Mouse (Mus musculus): Measurements from ENCODE around the gene Csf1. TPM values are rescaled to one million over a fixed set of nuclear protein-coding genes. Genes with fewer than 3 reads are reported as not detected.
A peak's percentile ranks its signal among the peaks of the same experiment; 100 is the strongest.

The Csf1 gene
- polyA plus RNA-seq, 1 experiment from 2014 or later, result 6.0 TPM

DNA sequence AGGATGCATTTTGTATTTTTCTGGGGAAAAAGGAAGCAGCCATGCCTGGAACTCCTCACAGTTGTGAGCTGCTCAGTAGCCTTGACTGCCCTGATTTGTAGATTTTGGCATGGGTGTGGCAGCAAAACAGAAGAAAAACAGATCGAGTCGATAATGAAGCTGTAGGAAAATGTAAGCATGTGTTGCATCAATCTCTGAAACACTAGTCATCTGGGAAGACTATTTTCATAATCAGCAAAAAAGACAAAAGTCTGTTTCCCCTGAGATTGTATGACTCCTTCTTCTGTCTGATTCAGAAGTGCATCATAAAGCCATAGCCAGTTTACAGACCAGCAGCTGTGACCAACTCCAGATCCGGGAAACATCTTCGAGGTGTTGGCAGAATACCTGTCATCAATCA is 53.0 kb downstream of the Csf1 start:
- no peak overlapping the region for H3K27ac ChIP-seq (ENCODE audit: low read depth, low read length)
- H3K9me3 ChIP-seq (ENCODE audit: control insufficient read depth, low read length), result no peaks in the 10 kb centered on the region
- no peak overlapping the region for H3K4me2 ChIP-seq (ENCODE audit: low read depth, low read length, severe bottlenecking)
- H3K36me3 ChIP-seq (ENCODE audit: control insufficient read depth, insufficient read depth, low read length), result no peaks in the 10 kb centered on the region
- DNase-seq (ENCODE audit: low spot score) (no peak), ATAC-seq (replicated peaks; ENCODE audit: low FRiP score) (no peak)
- no peaks in the 10 kb centered on the region for H3K27me3 ChIP-seq (ENCODE audit: control insufficient read depth, insufficient read depth, low read length)
- no peak overlapping the region for H3K4me3 ChIP-seq (ENCODE audit: low read depth, low read length)
- no peak overlapping the region for H3K9ac ChIP-seq (ENCODE audit: low read length)
- H3K4me1 ChIP-seq (replicated peaks; ENCODE audit: control insufficient read depth, insufficient read depth, low read length), result no peaks in the 10 kb centered on the region
- 94% methylated on average over 4 of the region's 4 CpGs for WGBS

- no peak overlapping the region for H3K4me2 ChIP-seq (ENCODE audit: low read depth, low read length, severe bottlenecking)
- DNase-seq (ENCODE audit: low spot score) (no peak), ATAC-seq (replicated peaks; ENCODE audit: low FRiP score) (no peak)
- H3K36me3 ChIP-seq (ENCODE audit: control insufficient read depth, insufficient read depth, low read length), result no peaks in the 10 kb centered on the region
- H3K27me3 ChIP-seq (ENCODE audit: control insufficient read depth, insufficient read depth, low read length), result no peaks in the 10 kb centered on the region
- 71% methylated on average over 2 of the region's 2 CpGs for WGBS
- H3K9me3 ChIP-seq (ENCODE audit: control insufficient read depth, low read length), result no peaks in the 10 kb centered on the region
- no peak overlapping the region for H3K4me3 ChIP-seq (ENCODE audit: low read depth, low read length)
- no peak overlapping the region for H3K27ac ChIP-seq (ENCODE audit: low read depth, low read length)
- no peak overlapping the region for H3K9ac ChIP-seq (ENCODE audit: low read length)
- H3K4me1 ChIP-seq (replicated peaks; ENCODE audit: control insufficient read depth, insufficient read depth, low read length), result no peaks in the 10 kb centered on the region
Measured at GRCm38 (mm10) chr3:107706164-107706563, 54.1 kb downstream of the Csf1 start.

DNA sequence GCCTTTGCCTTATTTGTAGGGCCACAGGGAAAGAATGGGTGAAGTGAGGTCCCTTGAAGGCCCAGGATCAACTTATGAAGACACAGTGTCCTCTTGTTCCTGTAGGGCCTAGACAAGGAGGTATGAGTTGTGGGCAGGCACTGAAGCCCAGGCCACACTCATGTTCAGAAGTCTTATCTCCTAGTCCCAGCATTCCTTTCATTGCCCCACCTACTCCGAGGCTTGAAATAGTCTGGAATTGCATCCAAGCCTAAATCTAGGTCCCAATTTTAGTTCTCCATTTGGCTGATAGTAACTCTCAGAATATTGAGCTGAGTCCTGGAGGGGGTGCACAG is 55.9 kb downstream of the Csf1 start:
- no peak for DNase-seq (ENCODE audit: low spot score)
- no peak for ATAC-seq (replicated peaks; ENCODE audit: low FRiP score)
- Histone ChIP-seq H3K4me2 (ENCODE audit: low read depth, low read length, severe bottlenecking) (no peak overlapping the region), H3K4me3 (ENCODE audit: low read depth, low read length) (no peak overlapping the region), H3K36me3 (ENCODE audit: control insufficient read depth, insufficient read depth, low read length) (no peaks in the 10 kb centered on the region), H3K9ac (ENCODE audit: low read length) (no peak overlapping the region), H3K27me3 (ENCODE audit: control insufficient read depth, insufficient read depth, low read length) (no peaks in the 10 kb centered on the region), H3K27ac (ENCODE audit: low read depth, low read length) (no peak overlapping the region), H3K4me1 (replicated peaks; ENCODE audit: control insufficient read depth, insufficient read depth, low read length) (no peaks in the 10 kb centered on the region), H3K9me3 (ENCODE audit: control insufficient read depth, low read length) (no peaks in the 10 kb centered on the region)
- WGBS, result 85% methylated on average over 1 of the region's 1 CpGs

DNA sequence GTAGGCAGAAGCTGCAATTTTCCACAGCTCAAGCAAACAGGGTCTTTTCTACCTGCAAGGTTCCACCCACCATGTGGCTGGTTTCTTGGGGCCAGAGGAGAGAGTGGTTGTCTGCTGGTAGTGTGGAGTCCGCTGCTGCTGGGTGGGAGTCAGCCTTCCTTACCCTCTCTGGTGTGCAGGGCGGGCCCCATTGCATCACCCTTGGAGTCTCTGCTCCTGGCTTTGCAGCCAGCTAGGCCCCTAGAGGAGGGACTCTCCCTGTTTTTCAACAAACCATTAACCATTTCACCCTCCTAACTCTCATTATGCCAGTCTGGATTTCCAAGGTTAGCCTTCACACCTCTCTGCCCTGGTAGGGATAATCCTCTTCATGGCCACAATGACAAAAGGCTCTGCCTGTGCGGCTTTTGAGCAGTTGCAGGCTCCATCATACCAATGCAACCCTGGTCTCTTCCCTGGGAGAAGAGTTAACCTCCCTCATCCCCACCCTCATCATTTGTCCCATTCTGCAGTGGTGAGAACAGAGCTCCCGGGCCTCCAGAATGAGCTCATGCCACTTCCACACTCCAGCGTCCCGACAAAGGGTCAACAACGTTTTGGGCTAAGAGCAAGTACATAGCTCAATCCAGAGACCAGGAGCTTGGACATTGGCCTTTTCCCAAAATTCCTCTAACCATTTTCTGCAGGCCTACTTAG is 56.4 kb downstream of the Csf1 start:
- ATAC-seq (replicated peaks; ENCODE audit: low FRiP score), result no peak
- 80% methylated on average over 7 of the region's 7 CpGs for WGBS

DNA sequence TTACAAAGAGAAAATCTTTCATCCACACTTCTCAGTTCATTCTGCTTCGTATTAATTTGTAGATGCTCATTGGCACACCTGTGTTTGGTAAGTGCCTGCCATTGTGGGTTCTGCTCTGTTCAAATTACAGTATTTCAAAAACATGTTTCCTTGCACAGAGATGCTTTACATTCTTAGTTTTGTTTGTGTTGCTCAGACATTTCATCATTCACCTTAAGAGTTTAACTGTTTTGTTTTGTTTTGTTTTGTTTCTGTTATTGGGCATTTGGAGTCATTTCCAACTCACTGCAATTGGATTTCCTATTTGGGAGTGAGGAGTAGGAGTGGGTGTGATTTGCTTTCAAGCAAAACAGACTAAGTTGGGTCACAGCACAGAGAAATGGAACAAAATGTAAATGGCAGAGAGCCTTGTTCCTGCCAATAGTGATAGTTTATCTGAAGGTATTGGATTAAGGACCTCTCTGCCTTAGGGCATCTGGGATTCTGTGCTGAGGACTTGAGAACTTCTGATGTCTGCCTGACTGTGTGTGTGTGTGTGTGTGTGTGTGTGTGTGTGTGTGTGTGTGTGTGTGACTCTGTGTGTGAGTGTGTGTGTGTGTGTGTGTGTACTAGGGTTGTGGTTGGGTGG is 58.4 kb downstream of the Csf1 start:
- H3K4me1 ChIP-seq (replicated peaks; ENCODE audit: control insufficient read depth, insufficient read depth, low read length), result no peaks in the 10 kb centered on the region
- no peak overlapping the region for H3K9ac ChIP-seq (ENCODE audit: low read length)
- no peak overlapping the region for H3K27ac ChIP-seq (ENCODE audit: low read depth, low read length)
- no peaks in the 10 kb centered on the region for H3K36me3 ChIP-seq (ENCODE audit: control insufficient read depth, insufficient read depth, low read length)
- no peaks in the 10 kb centered on the region for H3K9me3 ChIP-seq (ENCODE audit: control insufficient read depth, low read length)
- DNase-seq (ENCODE audit: low spot score) (no peak), ATAC-seq (replicated peaks; ENCODE audit: low FRiP score) (no peak)
- no peaks in the 10 kb centered on the region for H3K27me3 ChIP-seq (ENCODE audit: control insufficient read depth, insufficient read depth, low read length)
- WGBS, result 89% methylated on average over 1 of the region's 1 CpGs
- no peak overlapping the region for H3K4me2 ChIP-seq (ENCODE audit: low read depth, low read length, severe bottlenecking)
- no peak overlapping the region for H3K4me3 ChIP-seq (ENCODE audit: low read depth, low read length)

More for the DNA sequence above, 56.4 kb downstream of the Csf1 start:
- Histone ChIP-seq H3K27ac (ENCODE audit: low read depth, low read length) (no peak overlapping the region), H3K4me1 (replicated peaks; ENCODE audit: control insufficient read depth, insufficient read depth, low read length) (no peaks in the 10 kb centered on the region), H3K4me3 (ENCODE audit: low read depth, low read length) (no peak overlapping the region), H3K27me3 (ENCODE audit: control insufficient read depth, insufficient read depth, low read length) (no peaks in the 10 kb centered on the region), H3K9me3 (ENCODE audit: control insufficient read depth, low read length) (no peaks in the 10 kb centered on the region), H3K36me3 (ENCODE audit: control insufficient read depth, insufficient read depth, low read length) (no peaks in the 10 kb centered on the region), H3K9ac (ENCODE audit: low read length) (no peak overlapping the region), H3K4me2 (ENCODE audit: low read depth, low read length, severe bottlenecking) (no peak overlapping the region)
- DNase-seq (ENCODE audit: low spot score), result no peak

DNA sequence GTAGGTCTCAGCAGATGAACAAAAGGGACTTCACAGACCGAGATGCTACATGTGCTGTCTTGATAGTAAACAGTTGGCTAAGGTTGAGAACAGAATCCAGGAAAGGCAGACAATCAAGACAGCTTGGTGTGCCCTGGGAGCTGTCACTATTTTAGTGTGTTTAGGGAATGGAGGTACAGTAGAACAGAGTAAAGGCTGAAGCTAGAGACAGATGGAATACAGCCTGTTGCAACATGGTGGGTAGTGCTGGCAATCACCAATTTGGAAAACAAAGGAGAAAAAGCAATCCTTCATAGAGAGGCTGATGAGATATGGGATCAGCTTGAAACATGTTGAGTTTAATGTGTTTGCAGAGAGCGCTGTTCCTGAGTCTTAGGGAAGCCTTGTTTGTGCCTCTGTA is 59.6 kb downstream of the Csf1 start:
- 89% methylated on average over 2 of the region's 2 CpGs for WGBS

GRCm38 (mm10) chr3:107696910-107697309 is 63.4 kb downstream of the Csf1 start:
- no peak overlapping the region for H3K27ac ChIP-seq (ENCODE audit: low read depth, low read length)
- 29% methylated on average over 3 of the region's 3 CpGs for WGBS
- H3K4me2 ChIP-seq (ENCODE audit: low read depth, low read length, severe bottlenecking), result peak overlapping the region; percentile 29
- no peak; the same call in 1 of the 2 replicates for ATAC-seq (replicated peaks; ENCODE audit: low FRiP score)
- no peaks in the 10 kb centered on the region for H3K9me3 ChIP-seq (ENCODE audit: control insufficient read depth, low read length)
- H3K9ac ChIP-seq (ENCODE audit: low read length), result 0 out of 2 replicates have a peak overlapping the region, but pooled peaks have one; percentile 14
- H3K27me3 ChIP-seq (ENCODE audit: control insufficient read depth, insufficient read depth, low read length), result no peaks in the 10 kb centered on the region
- peak; percentile 50 for DNase-seq (ENCODE audit: low spot score)
- H3K4me3 ChIP-seq (ENCODE audit: low read depth, low read length), result no peak overlapping the region
- no peaks in the 10 kb centered on the region for H3K36me3 ChIP-seq (ENCODE audit: control insufficient read depth, insufficient read depth, low read length)
- H3K4me1 ChIP-seq (replicated peaks; ENCODE audit: control insufficient read depth, insufficient read depth, low read length), result 0 out of 2 replicates have a peak, but pooled peaks cover 2% of the 10 kb centered on the region

More for the DNA sequence above, 59.6 kb downstream of the Csf1 start:
- no peak overlapping the region for H3K27ac ChIP-seq (ENCODE audit: low read depth, low read length)
- ATAC-seq (replicated peaks; ENCODE audit: low FRiP score), result no peak
- no peak overlapping the region for H3K9ac ChIP-seq (ENCODE audit: low read length)
- no peaks in the 10 kb centered on the region for H3K27me3 ChIP-seq (ENCODE audit: control insufficient read depth, insufficient read depth, low read length)
- no peaks in the 10 kb centered on the region for H3K36me3 ChIP-seq (ENCODE audit: control insufficient read depth, insufficient read depth, low read length)
- no peaks in the 10 kb centered on the region for H3K9me3 ChIP-seq (ENCODE audit: control insufficient read depth, low read length)
- H3K4me3 ChIP-seq (ENCODE audit: low read depth, low read length), result no peak overlapping the region
- H3K4me1 ChIP-seq (replicated peaks; ENCODE audit: control insufficient read depth, insufficient read depth, low read length), result no peaks in the 10 kb centered on the region
- H3K4me2 ChIP-seq (ENCODE audit: low read depth, low read length, severe bottlenecking), result no peak overlapping the region
- no peak for DNase-seq (ENCODE audit: low spot score)

GRCm38 (mm10) chr3:107695948-107696881 is 64.1 kb downstream of the Csf1 start, which contains the start of gene Ahcyl1:
Gene Ahcyl1 (minus strand): TSS chr3:107696560.
- ATAC-seq (replicated peaks; ENCODE audit: low FRiP score), result peak; percentile 99

More at GRCm38 (mm10) chr3:107695948-107696881, 64.1 kb downstream of the Csf1 start, which contains the start of gene Ahcyl1:
- Histone ChIP-seq H3K4me3 (ENCODE audit: low read depth, low read length) (peak within 1 kb of the TSS; percentile 91), H3K4me1 (replicated peaks; ENCODE audit: control insufficient read depth, insufficient read depth, low read length) (0 out of 2 replicates have a peak, but pooled peaks cover 2% of the 10 kb centered on the region), H3K9ac (ENCODE audit: low read length) (peak within 1 kb of the TSS; percentile 97), H3K4me2 (ENCODE audit: low read depth, low read length, severe bottlenecking) (peak within 1 kb of the TSS; percentile 64), H3K27ac (ENCODE audit: low read depth, low read length) (peak within 1 kb of the TSS; percentile 74), H3K9me3 (ENCODE audit: control insufficient read depth, low read length) (no peaks in the 10 kb centered on the region), H3K27me3 (ENCODE audit: control insufficient read depth, insufficient read depth, low read length) (no peaks in the 10 kb centered on the region), H3K36me3 (ENCODE audit: control insufficient read depth, insufficient read depth, low read length) (no peaks in the 10 kb centered on the region)
- under 1% methylated on average over 93 of the region's 93 CpGs for WGBS
- peak; percentile 100 for DNase-seq (ENCODE audit: low spot score)

All from forebrain, embryonic 11.5 days (tissue).